22 mouse cellular contexts compared by ENCODE assay signal in genomic region chr14:99547931-99548330, GRCm38 (mm10).
DNase-seq lines count a peak whose midpoint lies in the region; ATAC-seq and TF ChIP-seq lines count a peak whose summit lies in the region.
"Had no signal": no experiment of that assay in that cellular context is flagged by ENCODE, and none has a peak within 500 bp of the region (broad histone marks: within the 10 kb centered on the region; RNA-seq: fewer than 3 reads in every experiment).

No protein-coding gene starts in this region.

- no peaks in the 10 kb centered on the region for H3K4me1 ChIP-seq in intestine, embryonic 14.5 days (replicated peaks; ENCODE audit: control insufficient read depth, insufficient read depth, low read length)
- H3K4me1 ChIP-seq in stomach, embryonic 15.5 days, result no peaks in the 10 kb centered on the region
- H3K4me1 ChIP-seq in heart, adult 2 months (ENCODE audit: control insufficient read depth, insufficient read depth, low read length), result no peaks in the 10 kb centered on the region
- H3K4me1 ChIP-seq: embryonic facial prominence, embryonic 10.5 days; forebrain, embryonic 12.5 days; hindbrain, embryonic 10.5 days; limb, embryonic 15.5 days; liver, embryonic 15.5 days; midbrain, embryonic 15.5 days; neural tube, embryonic 15.5 days had no signal

- H3K9me3 ChIP-seq in intestine, embryonic 14.5 days (ENCODE audit: control insufficient read depth, low read length), result no peaks in the 10 kb centered on the region
- H3K9me3 ChIP-seq in stomach, embryonic 15.5 days, result no peaks in the 10 kb centered on the region
- H3K9me3 ChIP-seq: embryonic facial prominence, embryonic 10.5 days; forebrain, embryonic 12.5 days; hindbrain, embryonic 10.5 days; limb, embryonic 15.5 days; liver, embryonic 15.5 days; midbrain, embryonic 15.5 days; neural tube, embryonic 15.5 days had no signal

- 82% methylated on average over 6 of the region's 6 CpGs for WGBS in intestine, embryonic 14.5 days
- 90% methylated on average over 6 of the region's 6 CpGs for WGBS in stomach, embryonic 15.5 days
- 93% methylated on average over 6 of the region's 6 CpGs for WGBS in heart, adult 2 months

- TF ChIP-seq EP300 in heart, adult 2 months (IDR thresholded peaks at IDR 0.05; ENCODE audit: insufficient read depth, low read depth, low read length), result no peak

- H3K27ac ChIP-seq in intestine, embryonic 14.5 days (ENCODE audit: low read depth), result peak overlapping the region; percentile 43; the same call in 1 of the 2 replicates
- peak overlapping the region; percentile 74 for H3K27ac ChIP-seq in stomach, embryonic 15.5 days
- H3K27ac ChIP-seq in heart, adult 2 months, result no peak overlapping the region
- H3K27ac ChIP-seq: embryonic facial prominence, embryonic 10.5 days; forebrain, embryonic 12.5 days; hindbrain, embryonic 10.5 days; hindbrain, postnatal 0 days; limb, embryonic 15.5 days; liver, embryonic 15.5 days; midbrain, embryonic 15.5 days; neural tube, embryonic 15.5 days had no signal

- ATAC-seq in intestine, embryonic 14.5 days (replicated peaks; ENCODE audit: low FRiP score, low TSS enrichment, low read depth), result peak; percentile 3; the same call in 1 of the 2 replicates
- no peak for ATAC-seq in stomach, embryonic 15.5 days (ENCODE audit: insufficient read depth, low FRiP score, low read depth)
- ATAC-seq: activated CD4-positive, CD25-positive, alpha-beta regulatory T cell, adult 4 months; hindbrain, postnatal 0 days; midbrain, embryonic 15.5 days had no signal

- peak; percentile 6 to 9 for DNase-seq in adrenal gland, postnatal 36 days
- DNase-seq in adrenal gland, postnatal 10 days, result no peak
- DNase-seq in MN1 (ENCODE audit: low spot score), result peak; percentile 27
- DNase-seq in intestine, embryonic 14.5 days (ENCODE audit: low spot score), result no peak
- DNase-seq in cerebellum, postnatal 10 days, result no peak
- DNase-seq in heart, adult 2 months, result no peak
- no peak for DNase-seq in left cerebral cortex, postnatal 36 days (ENCODE audit: low spot score in 2 of 2)
- DNase-seq: adrenal gland, postnatal 14 days; cerebellum, adult 2 months; gastrocnemius, postnatal 36 days; kidney, postnatal 4 days; thymus, postnatal 36 days had no signal

- no peaks in the 10 kb centered on the region for H3K36me3 ChIP-seq in intestine, embryonic 14.5 days (ENCODE audit: control insufficient read depth, insufficient read depth, low read length)
- H3K36me3 ChIP-seq in stomach, embryonic 15.5 days, result no peaks in the 10 kb centered on the region
- no peaks in the 10 kb centered on the region for H3K36me3 ChIP-seq in heart, adult 2 months (ENCODE audit: control insufficient read depth, insufficient read depth, low read length)
- H3K36me3 ChIP-seq: embryonic facial prominence, embryonic 10.5 days; forebrain, embryonic 12.5 days; hindbrain, embryonic 10.5 days; limb, embryonic 15.5 days; liver, embryonic 15.5 days; midbrain, embryonic 15.5 days; neural tube, embryonic 15.5 days had no signal

- intact Hi-C loops in heart, adult 2 months (cut with DNase I), result no loop called here
- intact Hi-C loops in left cerebral cortex, postnatal 36 days (cut with DNase I), result no loop called here

- TF ChIP-seq POLR2A in heart, adult 2 months (IDR thresholded peaks at IDR 0.05; ENCODE audit: insufficient read depth, low read depth, low read length), result no peak

- H3K27me3 ChIP-seq in intestine, embryonic 14.5 days (replicated peaks; ENCODE audit: control insufficient read depth, insufficient read depth, low read length), result no peaks in the 10 kb centered on the region
- H3K27me3 ChIP-seq in stomach, embryonic 15.5 days (replicated peaks), result no peaks in the 10 kb centered on the region
- no peaks in the 10 kb centered on the region for H3K27me3 ChIP-seq in heart, adult 2 months (ENCODE audit: control insufficient read depth, insufficient read depth, low read length)
- H3K27me3 ChIP-seq: forebrain, embryonic 12.5 days; limb, embryonic 15.5 days; liver, embryonic 15.5 days; midbrain, embryonic 15.5 days; neural tube, embryonic 15.5 days had no signal

- TF ChIP-seq CTCF in heart, adult 2 months (IDR thresholded peaks at IDR 0.05), result no peak

- no peaks in the 10 kb centered on the region for H3K79me2 ChIP-seq in heart, adult 2 months (replicated peaks; ENCODE audit: control insufficient read depth, insufficient read depth, low read length)

- H3K9ac ChIP-seq in intestine, embryonic 14.5 days (ENCODE audit: low read length), result no peak overlapping the region
- no peak overlapping the region for H3K9ac ChIP-seq in stomach, embryonic 15.5 days
- H3K9ac ChIP-seq in heart, adult 2 months (ENCODE audit: low read depth, low read length), result no peak overlapping the region
- H3K9ac ChIP-seq: forebrain, embryonic 12.5 days; limb, embryonic 15.5 days; liver, embryonic 15.5 days; midbrain, embryonic 15.5 days; neural tube, embryonic 15.5 days had no signal

- H3K4me3 ChIP-seq in intestine, embryonic 14.5 days (ENCODE audit: low read depth, low read length), result no peak overlapping the region
- no peak overlapping the region for H3K4me3 ChIP-seq in stomach, embryonic 15.5 days (replicated peaks)
- H3K4me3 ChIP-seq in heart, adult 2 months, result no peak overlapping the region
- H3K4me3 ChIP-seq: embryonic facial prominence, embryonic 10.5 days; forebrain, embryonic 12.5 days; hindbrain, embryonic 10.5 days; limb, embryonic 15.5 days; liver, embryonic 15.5 days; midbrain, embryonic 15.5 days; neural tube, embryonic 15.5 days had no signal

- no peak overlapping the region for H3K4me2 ChIP-seq in intestine, embryonic 14.5 days (ENCODE audit: low read length)
- no peak overlapping the region for H3K4me2 ChIP-seq in stomach, embryonic 15.5 days
- H3K4me2 ChIP-seq: forebrain, embryonic 12.5 days; limb, embryonic 15.5 days; liver, embryonic 15.5 days; midbrain, embryonic 15.5 days; neural tube, embryonic 15.5 days had no signal

Comparison
In these comparisons a context has a peak if more than half of its experiments do, and no peak if none do; other contexts are left out.
1. DNase-seq: peak in adrenal gland, postnatal 36 days (2 of 2) and MN1 (single experiment); none in adrenal gland, postnatal 10 days (single experiment), intestine, embryonic 14.5 days (single experiment), cerebellum, postnatal 10 days (0 of 2), heart, adult 2 months (0 of 2) and left cerebral cortex, postnatal 36 days (0 of 2).